Mouse (Mus musculus) small intestine, adult 2 months (tissue): ENCODE data around the gene Rwdd2a. TPM values are rescaled to one million over a fixed set of nuclear protein-coding genes. Genes with fewer than 3 reads are reported as not detected.

Experiments used
- H3K27ac ChIP-seq: fragments of 200-500 bp; 2 replicates; pipeline ENCODE4 v1.5.1; 2012; ENCODE audit warnings: low read depth, low read length, control low read depth, inconsistent platforms; ENCODE audit not compliant: insufficient read depth
- H3K27me3 ChIP-seq: fragments of 200-500 bp; 2 replicates; pipeline ENCODE4 v1.6.1; 2012; ENCODE audit warnings: mild to moderate bottlenecking, moderate library complexity, low read length, inconsistent platforms; ENCODE audit not compliant: control insufficient read depth, insufficient read depth
- H3K36me3 ChIP-seq: fragments of 200-500 bp; 2 replicates; pipeline ENCODE4 v1.6.1; 2012; ENCODE audit warnings: mild to moderate bottlenecking, low read length, control low read depth, inconsistent platforms; ENCODE audit not compliant: control insufficient read depth, insufficient read depth
- H3K4me1 ChIP-seq: fragments of 200-500 bp; 2 replicates; pipeline ENCODE4 v1.6.1; 2012; ENCODE audit warnings: low read length, inconsistent platforms, mixed read lengths; ENCODE audit not compliant: control insufficient read depth, insufficient read depth, insufficient read length
- H3K4me3 ChIP-seq: fragments of 200-500 bp; 2 replicates; pipeline ENCODE4 v1.5.1; 2012; ENCODE audit warnings: low read depth, mild to moderate bottlenecking, control low read depth, inconsistent platforms, low read length, moderate library complexity
- CTCF ChIP-seq: fragments of 200-500 bp; IDR thresholded peaks from 2 replicates; pipeline ENCODE4 v1.5.1; 2012; ENCODE audit warnings: low read depth, mild to moderate bottlenecking, control low read depth, inconsistent platforms, low read length, moderate library complexity, mixed read lengths; ENCODE audit not compliant: insufficient replicate concordance, insufficient read length; ENCODE audit errors: extremely low read depth
- POLR2A ChIP-seq: fragments of 200-500 bp; IDR thresholded peaks from 2 replicates; pipeline ENCODE4 v1.6.1; 2012; ENCODE audit warnings: low read depth, mild to moderate bottlenecking, control low read depth, inconsistent platforms, low read length, moderate library complexity
- WGBS: fragments of 180-500 bp; shearing (Covaris S2); methylation state at CpG from one replicate; pipeline ENCODE4 v1.1.7; 2018; 5-methylcytosine and 5-hydroxymethylcytosine counted together
- polyA plus RNA-seq: library from polyadenylated mRNA; depleted of rRNA; stranded (reverse); fragments of >200 nt; gene quantifications from 2 replicates; pipeline ENCODE4 v1.2.3, GENCODE M21; 2012; rRNA removed

Rwdd2a gene
- polyA plus RNA-seq, 1 experiment: 1.0 TPM

DNA sequence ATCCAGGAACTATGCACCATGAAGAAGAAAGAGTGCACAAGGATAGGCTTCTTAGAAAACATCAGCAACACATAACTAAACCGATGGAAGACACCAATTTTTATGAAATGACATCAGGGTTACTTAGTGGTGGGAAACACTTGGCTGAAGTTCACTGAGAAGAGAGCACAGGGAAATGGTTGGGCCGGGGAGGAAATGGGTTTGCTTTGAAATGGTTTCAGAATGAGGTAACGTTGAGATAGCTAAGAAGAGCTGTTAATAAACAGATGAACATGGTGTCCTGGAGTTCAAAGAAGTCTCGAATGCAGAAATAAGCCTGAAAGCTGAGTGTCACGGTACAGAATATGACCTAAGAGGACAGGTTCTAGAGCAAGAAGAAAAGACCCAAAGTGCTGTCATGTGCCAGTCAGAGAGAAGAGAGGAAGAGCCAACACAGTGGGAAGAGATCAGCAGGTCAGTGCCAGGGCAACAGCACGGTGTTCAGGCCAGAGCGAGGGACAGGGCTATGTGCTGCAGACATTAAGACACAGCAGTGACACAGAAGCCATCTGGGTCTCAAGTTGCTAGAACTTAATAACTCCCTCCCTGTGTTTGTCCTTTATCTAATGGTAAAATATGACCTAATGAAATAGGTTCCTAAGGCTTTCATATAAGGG lies 46.2 kb downstream of the Rwdd2a start:
- Histone ChIP-seq H3K4me1 (peaks cover 11% of the 10 kb centered on the region; the same call in 1 of the 2 replicates), H3K27me3 (no peaks in the 10 kb centered on the region), H3K27ac (no peak overlapping the region), H3K36me3 (no peaks in the 10 kb centered on the region), H3K4me3 (no peak overlapping the region)
- 65% methylated on average over 7 of the region's 7 CpGs for WGBS
- TF ChIP-seq POLR2A (no peak), CTCF (no peak)

DNA sequence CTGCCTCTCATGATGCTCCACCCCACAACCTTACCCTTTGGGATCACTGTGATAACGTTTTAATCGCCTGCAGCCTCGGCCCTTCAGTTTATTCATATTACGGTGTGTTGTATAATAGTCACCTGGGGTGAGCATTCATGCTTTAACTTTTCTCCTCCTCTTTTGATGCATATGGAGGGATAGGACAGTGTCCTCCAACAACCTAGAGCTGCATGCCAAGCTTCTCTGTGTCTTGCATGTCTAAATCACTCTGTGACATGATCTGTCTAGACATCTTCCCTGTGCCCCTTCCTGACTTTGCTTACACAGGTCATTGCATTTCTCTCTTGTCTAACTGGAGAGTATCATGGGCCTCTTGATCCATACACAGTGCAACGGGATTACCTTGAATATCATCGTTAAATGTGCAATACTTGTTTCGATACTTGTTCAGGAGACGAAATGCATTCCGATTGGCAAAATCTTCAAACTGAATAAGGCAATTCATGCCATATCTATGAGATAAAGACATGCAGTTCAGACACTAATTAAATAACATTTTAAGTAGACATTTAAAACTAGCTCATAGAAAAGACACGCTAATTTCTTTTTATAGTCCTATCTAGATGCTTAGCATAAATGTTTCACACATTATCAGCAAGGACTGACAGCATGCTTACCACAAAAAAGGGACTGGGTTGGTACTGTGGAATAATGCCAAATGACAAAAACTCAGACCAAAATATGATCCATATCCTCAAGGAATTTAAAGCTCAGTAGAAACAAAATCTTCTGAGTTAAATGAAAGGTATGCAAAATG lies 47.7 kb downstream of the Rwdd2a start:
- WGBS: 49% methylated on average over 10 of the region's 10 CpGs
- TF ChIP-seq POLR2A: no peak
- TF ChIP-seq CTCF: no peak
- no peak overlapping the region for H3K27ac ChIP-seq
- H3K4me1 ChIP-seq: peaks cover 11% of the 10 kb centered on the region; the same call in 1 of the 2 replicates
- H3K27me3 ChIP-seq: no peaks in the 10 kb centered on the region
- H3K36me3 ChIP-seq: no peaks in the 10 kb centered on the region
- H3K4me3 ChIP-seq: no peak overlapping the region

DNA sequence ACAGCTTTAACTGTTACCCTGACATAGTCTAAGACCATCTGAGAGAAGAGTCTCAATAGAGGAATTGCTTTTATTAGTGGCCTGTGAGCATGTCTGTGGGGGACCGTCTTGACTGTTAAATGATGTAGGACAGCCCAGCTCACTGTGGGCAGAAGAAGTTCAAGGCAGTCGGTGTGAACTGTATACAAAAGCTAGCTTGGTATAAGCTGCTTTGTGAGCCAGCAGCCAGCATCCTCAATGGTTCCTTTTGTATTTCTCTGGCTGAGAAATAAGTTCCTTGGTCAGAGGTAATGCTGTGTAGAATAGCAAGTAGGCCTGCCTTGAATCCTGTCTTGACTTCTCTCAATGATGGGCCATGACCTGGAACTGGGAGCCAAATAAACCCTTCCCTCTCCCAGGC lies 50.3 kb downstream of the Rwdd2a start:
- H3K27me3 ChIP-seq: no peaks in the 10 kb centered on the region
- H3K4me1 ChIP-seq: peaks cover 4% of the 10 kb centered on the region; the same call in 1 of the 2 replicates
- no peaks in the 10 kb centered on the region for H3K36me3 ChIP-seq
- no peak overlapping the region for H3K27ac ChIP-seq
- WGBS: 89% methylated on average over 2 of the region's 2 CpGs
- TF ChIP-seq CTCF: no peak
- TF ChIP-seq POLR2A: no peak
- H3K4me3 ChIP-seq: no peak overlapping the region

DNA sequence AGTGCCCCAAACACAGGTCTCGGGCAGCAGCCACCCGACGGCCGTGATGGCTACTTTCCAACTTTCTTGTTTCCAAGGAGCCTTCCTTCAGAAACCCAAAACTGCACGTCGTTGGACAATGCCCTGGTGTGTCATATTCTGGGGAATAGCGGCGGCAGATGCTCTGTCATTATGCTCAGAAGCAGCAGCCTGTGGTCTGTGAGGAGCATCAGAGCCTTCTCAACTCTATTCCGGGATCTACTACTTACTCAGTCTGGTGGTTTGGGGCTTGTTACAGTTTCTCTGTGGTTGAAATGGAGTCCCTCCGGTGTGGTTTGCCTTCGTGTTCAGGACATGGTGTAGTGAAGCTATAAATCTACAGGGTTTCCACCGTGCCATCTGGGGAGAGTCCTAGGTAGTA lies 52.2 kb downstream of the Rwdd2a start:
- H3K27ac ChIP-seq: no peak overlapping the region
- H3K36me3 ChIP-seq: no peaks in the 10 kb centered on the region
- no peak overlapping the region for H3K4me3 ChIP-seq
- H3K4me1 ChIP-seq: 0 out of 2 replicates have a peak, but pooled peaks cover 2% of the 10 kb centered on the region
- no peak for TF ChIP-seq CTCF
- no peak for TF ChIP-seq POLR2A
- H3K27me3 ChIP-seq: no peaks in the 10 kb centered on the region
- 75% methylated on average over 12 of the region's 12 CpGs for whole genome bisulfite sequencing

Other genes starting within 250 kb of the Rwdd2a start
- 0.85 and 1.1 TPM in 2 replicates for gene Ube2cbp, start 107.0 kb upstream of the Rwdd2a start, polyA plus RNA-seq
- gene Dop1a, start 104.8 kb upstream of the Rwdd2a start, polyA plus RNA-seq: 3.0 and 5.1 TPM in 2 replicates
- gene Pgm3, start 149 bp upstream of the Rwdd2a start, polyA plus RNA-seq: 2.5 and 6.4 TPM in 2 replicates
- gene Me1, start 124.0 kb downstream of the Rwdd2a start, polyA plus RNA-seq: 5.0 and 16.0 TPM in 2 replicates
- gene Prss35, start 171.7 kb downstream of the Rwdd2a start, polyA plus RNA-seq: not detected in 2 replicates